Comparison of ENCODE assay signal across 8 mouse cellular contexts in the genomic region with DNA sequence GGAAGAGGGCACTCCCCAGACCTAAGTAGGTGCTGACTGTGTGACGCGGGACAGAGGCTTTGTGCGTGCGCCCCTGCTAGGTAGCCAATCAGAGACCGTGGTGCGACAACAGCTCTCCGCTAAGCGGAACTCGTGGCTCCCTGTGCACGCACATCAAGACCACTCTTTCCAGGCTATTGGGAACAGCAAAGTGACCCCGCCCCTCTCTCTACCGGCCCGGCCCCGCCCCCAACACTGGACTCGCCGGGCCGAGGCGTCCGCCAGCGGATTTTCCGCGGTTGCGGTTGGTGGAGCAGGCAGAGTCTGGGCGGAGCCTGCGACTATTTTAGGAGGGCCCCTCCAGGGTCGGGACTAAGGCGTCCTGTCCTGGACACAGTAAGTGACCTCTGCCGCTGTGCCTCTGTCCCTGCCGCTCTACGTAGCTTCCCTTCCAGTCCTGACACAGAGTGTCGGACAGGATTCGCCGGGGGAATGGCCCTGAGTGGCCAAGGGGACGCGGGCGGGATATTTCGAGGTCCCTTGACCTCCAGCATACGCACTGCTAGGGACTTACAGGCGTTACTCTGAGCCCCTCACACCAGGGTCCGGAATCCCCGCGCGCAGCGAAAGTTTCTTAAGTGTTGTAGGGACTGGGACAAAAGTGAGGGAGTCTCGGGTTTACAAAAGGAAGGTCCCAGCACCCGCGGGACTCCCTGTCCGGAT. TPM values are rescaled to one million over a fixed set of nuclear protein-coding genes. Genes with fewer than 3 reads are reported as not detected.
DNase-seq lines count a peak whose midpoint lies in the region; ATAC-seq lines count a peak whose summit lies in the region.

A gene (plus strand): TSS at position 161 of the 702 bp plus-strand sequence.

- DNase-seq in 416B (ENCODE audit: low read depth), result peak; percentile 92
- DNase-seq in adrenal gland, adult (ENCODE audit: inconsistent age in 2 of 2, low spot score in 1 of 2), result peak; percentile 89 to 93
- peak; percentile 91 to 92 for DNase-seq in heart, postnatal 10 days
- peak; percentile 90 to 93 for DNase-seq in kidney, postnatal 4 days
- peak; percentile 76 to 86 for DNase-seq in spleen, postnatal 36 days (ENCODE audit: low spot score in 2 of 2)
- no peak for DNase-seq in frontal cortex, postnatal 25 days (ENCODE audit: low spot score in 2 of 2)

- intact Hi-C loops in heart, postnatal 10 days (cut with DNase I), result no loop called here

- peak; percentile 74 for ATAC-seq in erythroid progenitor cell, adult 5-6 weeks (replicated peaks; ENCODE audit: low FRiP score, poor library complexity, severe bottlenecking)
- peak; percentile 60 for ATAC-seq in megakaryocyte-erythroid progenitor cell, adult 5-6 weeks (replicated peaks; ENCODE audit: low FRiP score, low TSS enrichment, poor library complexity, severe bottlenecking)

RNA-seq across cellular contexts. Expression of the gene that starts here (rescaled TPM):
- 75.7 and 109 TPM in 2 replicates for total RNA-seq in erythroid progenitor cell, adult 5-6 weeks (2015; ENCODE audit: low replicate concordance)
- total RNA-seq in erythroid progenitor cell, adult 5-6 weeks (2017; ENCODE audit: low replicate concordance), result 238 and 415 TPM in 2 replicates
- total RNA-seq in heart, postnatal 10 days (2021), result 10 to 100 TPM; 28.9 to 41.2 TPM
- total RNA-seq in megakaryocyte-erythroid progenitor cell, adult 5-6 weeks (2014; fragmentation: Nextera tagmentation), result 163 and 178 TPM in 2 replicates
- total RNA-seq in megakaryocyte-erythroid progenitor cell, adult 5-6 weeks (2017), result 102 and 149 TPM in 2 replicates

Comparison
In these comparisons a context has a peak if more than half of its experiments do, and no peak if none do; other contexts are left out.
1. DNase-seq: peak in 416B (single experiment), adrenal gland, adult (2 of 2), heart, postnatal 10 days (2 of 2), kidney, postnatal 4 days (2 of 2) and spleen, postnatal 36 days (2 of 2); none in frontal cortex, postnatal 25 days (0 of 2).